Mouse (Mus musculus) heart, postnatal 14 days (tissue): ENCODE results near the gene Unc45a. TPM values are rescaled to one million over a fixed set of nuclear protein-coding genes. Genes with fewer than 3 reads are reported as not detected.

Source experiments
- DNase-seq, 2 experiments: peaks; one replicate each; pipeline ENCODE4 v3.0.0; 2021 to 2022
- intact Hi-C: fragments of 180-260 bp; cut with DNase I; formaldehyde crosslinking; loops from one replicate; pipeline ENCODE4 v1.15.1; 2025
- total RNA-seq, 2 experiments: library from RNA; stranded (reverse); gene quantifications; 2 replicates each; pipeline ENCODE4 v1.2.3; 2021

Gene Unc45a
- total RNA-seq, 2 experiments from 2014 or later, result 17.9 to 19.2 TPM

DNA sequence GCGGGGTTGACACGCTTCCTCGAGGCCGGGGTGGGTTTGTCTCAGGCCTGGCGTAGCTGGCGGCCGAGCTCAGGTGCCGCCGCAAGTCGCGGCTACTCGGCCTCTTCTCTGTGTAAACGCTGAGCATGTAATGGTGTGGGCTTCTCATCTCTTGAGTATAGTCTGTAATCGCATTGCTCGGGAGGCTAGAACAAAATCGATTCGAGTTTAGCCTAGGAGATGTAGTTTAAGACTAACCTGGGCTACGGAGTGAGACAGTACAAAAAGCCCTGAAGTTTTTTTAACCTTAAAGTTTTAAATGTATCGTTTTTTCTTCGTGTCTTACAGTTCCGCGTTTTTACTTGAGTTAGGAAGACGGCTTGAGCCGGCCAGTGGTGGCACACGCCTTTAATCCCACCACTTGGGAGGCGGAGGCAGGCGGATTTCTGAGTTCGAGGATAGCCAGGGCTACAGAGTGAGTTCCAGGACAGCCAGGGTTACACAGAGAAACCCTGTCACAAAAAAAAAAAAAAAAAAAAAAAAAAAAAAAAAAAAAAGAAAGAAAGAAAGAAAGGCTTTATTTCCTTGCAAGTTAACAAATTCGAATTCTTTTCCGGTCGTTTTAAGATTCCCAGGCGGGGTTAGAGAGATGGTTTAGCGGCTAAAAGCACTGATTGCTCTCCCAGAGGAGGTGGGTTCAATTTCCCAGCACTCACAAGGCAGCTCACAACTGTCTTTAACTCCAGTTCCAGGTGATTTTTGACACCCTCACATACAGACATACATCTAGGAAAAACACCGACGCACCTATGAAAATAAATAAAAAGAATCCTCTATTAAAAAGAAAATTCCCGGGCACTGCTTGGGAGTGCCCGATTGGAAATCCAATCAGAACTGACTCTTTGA is 45.8 kb downstream of the Unc45a start:
- no peak for DNase-seq
- intact Hi-C loops, result loop anchor here (2.0 kb wide), 1 partner anchor 30 kb away; the partner anchor contains the start of gene Rccd1

DNA sequence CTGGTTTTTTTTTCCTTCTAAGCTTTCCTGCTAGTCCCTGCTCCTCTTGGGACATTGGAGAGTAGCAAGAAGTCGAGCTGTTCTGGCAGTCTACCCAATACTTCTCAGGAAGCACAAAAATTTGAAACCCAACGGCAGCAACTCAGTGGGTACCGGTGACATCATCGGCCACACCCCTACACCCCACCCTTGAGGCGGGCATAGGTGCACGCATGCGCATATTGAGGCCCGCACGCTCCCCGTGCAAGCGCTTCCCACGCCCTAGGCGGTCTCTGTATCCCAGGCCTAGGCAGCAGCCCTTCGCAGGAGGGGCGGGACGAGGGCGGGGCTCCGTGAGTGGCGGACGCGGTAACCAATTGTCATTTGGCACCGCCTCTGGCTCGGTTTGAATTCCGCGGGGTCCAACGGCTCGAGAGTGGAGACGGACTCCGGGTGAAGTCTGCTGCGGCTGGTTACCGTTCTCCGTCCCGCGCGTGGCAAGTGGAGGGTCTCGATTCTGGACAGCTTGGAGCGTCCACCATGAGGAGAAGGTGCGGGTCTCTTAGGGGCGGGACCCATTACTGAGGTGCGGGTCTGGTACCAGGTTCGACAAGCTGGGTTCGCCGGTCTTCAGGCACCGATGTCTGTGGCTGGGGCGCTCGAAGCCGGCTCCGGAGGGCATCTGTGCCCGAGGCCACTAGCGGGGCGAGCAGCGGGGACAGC is 46.6 kb downstream of the Unc45a start, which contains the start of gene Prc1:
Prc1 (plus strand) TSS at position 389 of the 702 bp plus-strand sequence.
- DNase-seq, result peak; percentile 98
- intact Hi-C loops, result loop anchor here (2.0 kb wide), 1 partner anchor 31 kb away; the partner anchor contains the start of gene Rccd1

DNA sequence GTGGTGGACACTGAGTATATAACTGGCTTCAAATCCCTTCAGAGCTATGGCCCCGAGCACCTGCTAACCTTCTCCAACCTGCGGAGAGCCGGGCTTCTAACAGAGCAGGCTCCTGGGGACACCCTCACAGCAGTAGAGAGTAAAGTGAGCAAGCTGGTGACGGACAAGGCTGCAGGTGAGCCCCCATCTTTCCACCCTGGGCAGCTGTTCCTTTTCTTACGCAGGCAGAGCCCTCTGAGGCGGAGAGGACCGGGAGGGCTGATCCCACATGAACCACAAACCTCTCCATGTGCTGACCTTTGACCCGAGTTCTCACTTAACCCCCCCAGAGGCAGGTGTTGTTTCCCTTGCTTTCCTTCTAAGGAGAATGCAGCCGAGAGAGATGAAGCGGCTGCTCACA is 53.1 kb downstream of the Unc45a start:
- intact Hi-C loops, result no loop called here

DNA sequence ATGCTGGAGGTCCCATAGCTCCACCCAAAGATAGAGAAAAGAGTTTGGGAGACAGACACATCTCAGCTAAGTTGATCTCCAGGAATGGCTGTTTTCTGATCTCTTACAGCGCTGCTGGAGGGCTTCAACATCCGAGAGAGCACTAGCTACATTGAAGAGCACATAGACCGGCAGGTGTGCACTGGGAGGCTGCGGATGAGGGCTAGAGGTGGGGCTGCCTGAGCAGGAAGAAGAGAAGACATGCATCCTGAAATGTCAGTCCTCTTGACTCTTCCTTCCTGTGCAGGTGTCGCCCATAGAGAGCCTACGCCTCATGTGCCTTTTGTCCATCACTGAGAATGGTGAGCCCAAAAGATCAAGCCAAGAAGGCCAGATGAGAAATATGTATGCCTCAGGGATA is 55.1 kb downstream of the Unc45a start:
- intact Hi-C loops, result no loop called here
- no peak for DNase-seq

More for the DNA sequence above, 53.1 kb downstream of the Unc45a start:
- no peak for DNase-seq

DNA sequence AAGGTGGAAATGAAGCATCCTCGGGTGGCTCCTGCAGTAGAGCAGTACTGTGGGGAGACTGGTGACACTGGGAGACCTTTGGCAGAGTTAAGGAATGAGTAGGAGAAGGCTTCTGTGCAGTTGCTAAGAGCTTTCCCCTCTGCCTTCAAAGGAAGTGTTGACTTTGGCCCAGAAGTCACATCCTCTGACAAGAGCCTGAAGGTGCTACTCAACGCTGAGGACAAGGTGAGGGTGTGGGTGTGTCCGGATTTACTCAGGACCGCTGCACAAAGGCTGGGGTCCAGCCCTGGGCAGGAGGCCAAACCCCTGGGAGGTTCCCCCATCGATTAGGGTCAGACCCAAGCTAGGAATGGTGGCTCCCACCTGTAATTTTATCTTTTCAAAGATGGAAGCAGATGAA is 56.4 kb downstream of the Unc45a start:
- intact Hi-C loops, result no loop called here
- no peak for DNase-seq

DNA sequence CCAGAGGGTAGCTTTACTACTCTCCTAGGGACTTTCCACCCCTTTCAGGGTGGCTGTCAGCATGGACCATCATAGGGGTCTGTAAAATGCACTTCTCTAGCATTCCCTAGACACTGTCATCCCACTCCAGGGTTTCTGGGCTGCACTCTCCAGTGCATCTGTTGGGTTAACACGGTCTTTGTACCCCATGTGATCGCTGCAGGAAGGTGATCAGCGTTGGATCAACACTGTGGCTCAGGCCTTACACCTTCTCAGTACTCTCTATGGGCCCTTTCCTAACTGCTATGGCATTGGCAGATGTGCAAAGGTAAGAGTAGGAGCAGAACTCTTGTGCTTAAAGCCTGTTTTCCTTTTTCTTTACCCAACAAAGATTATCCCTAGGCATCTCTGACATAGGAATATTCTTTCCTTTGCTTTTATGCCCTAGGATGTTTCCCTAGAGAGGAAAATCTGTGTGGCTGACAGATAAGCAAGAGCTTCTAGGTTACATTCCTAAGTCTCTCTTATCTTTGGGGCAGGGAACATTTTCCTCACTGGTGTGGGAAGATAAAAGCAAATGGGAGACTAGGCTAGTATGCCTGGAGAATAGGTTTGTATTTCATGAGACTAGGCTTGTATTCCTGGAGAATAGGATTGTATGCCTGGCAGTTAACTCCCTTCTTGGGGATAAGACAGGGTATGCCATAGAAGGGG is 57.4 kb downstream of the Unc45a start:
- no peak for DNase-seq
- intact Hi-C loops, result no loop called here

DNA sequence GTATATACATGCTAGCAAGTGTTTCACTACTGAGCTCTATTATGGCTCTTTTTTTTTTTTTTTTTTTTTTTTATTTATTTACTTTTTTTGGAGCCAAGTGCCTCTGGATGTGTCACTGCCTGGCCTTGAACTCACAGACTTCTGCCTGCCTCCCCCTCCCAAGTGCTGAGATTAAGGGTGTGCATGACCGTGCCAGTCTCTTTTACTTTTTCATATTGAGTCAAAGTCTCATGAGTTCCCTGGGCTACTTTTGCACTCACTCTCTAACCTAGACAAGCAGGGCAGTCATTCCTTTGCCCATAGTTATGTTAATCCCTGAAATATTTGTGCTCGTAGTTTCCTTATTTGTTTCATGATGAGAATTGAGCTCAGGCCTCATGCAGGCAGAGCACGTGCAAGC is 59.2 kb downstream of the Unc45a start:
- no peak for DNase-seq
- intact Hi-C loops, result no loop called here

DNA sequence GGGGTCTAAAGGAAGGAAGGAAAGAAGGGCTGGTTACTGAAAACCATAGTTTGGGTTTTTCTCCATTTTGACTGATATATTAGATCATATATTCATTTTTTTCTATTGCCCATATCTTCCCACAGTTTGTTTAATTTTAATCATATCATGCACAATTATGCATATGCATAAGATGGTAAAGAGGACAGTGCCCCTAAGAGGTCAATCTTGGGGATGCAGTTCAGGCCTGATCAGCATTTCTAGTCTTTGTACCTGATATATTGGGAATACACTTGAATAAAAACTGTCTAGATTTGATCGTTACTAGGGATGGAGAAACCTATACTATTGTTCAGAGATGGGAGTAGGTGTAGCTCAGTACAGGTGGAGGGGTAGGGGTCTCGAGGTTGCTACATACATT is 59.8 kb downstream of the Unc45a start:
- DNase-seq, result no peak
- intact Hi-C loops, result no loop called here

DNA sequence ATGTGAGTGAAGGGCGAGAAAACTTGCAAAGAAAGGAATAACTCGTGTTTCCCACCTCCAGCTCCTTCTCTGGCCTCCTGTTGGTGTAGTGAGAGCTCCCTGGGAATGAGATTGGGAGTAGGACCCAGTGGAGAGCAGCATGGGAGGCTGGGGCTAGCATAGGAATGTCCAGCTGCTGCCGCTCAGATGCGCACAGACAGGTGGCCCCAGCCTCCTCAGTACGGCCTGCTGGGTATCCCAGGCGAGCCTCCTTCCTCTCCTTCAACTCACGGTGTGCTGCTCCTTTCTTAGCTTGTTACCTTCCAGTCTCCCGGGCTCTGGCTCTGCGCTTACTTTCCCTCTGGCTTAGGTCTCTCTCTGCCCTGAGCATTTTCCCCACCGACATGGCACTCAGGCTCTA is 60.8 kb downstream of the Unc45a start:
- no peak for DNase-seq
- intact Hi-C loops, result no loop called here

DNA sequence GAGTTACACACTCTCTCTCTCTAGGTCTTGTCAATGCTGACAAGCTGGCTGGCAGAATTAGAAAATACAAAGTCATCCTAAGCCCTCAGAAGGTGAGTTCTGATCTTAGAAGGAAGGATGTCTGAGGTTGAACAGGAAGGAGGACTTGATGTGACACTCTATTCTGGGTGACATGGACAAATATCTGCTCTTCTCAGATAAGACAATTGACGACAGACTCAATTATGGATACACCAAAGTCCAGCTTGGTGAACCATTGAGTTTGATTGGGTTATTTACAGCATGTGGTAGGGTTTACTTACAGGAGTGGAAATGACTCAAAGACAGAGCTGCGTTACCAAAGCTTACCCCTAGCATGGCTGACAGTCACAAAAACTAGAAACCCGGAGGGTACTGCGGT is 64.4 kb downstream of the Unc45a start:
- DNase-seq, result no peak
- intact Hi-C loops, result no loop called here

Other genes with a start within 250 kb of the Unc45a start
- gene Idh2, start 225.6 kb downstream of the Unc45a start, total RNA-seq, result 1,000 to 10,000 TPM; 1,322 to 1,446 TPM
- gene Sema4b, start 154.2 kb downstream of the Unc45a start, total RNA-seq, result 10 to 100 TPM; 12.9 to 13.4 TPM
- 10 to 100 TPM; 18.1 to 22.5 TPM for gene Cib1, start 108.2 kb downstream of the Unc45a start, total RNA-seq
- gene Gdpgp1, start 108.1 kb downstream of the Unc45a start, total RNA-seq, result 1 to 10 TPM; 1.9 TPM
- gene Ttll13, start 94.6 kb downstream of the Unc45a start, total RNA-seq, result under 1 TPM; 0.46 to 0.55 TPM
- 10 to 100 TPM; 25.2 to 25.6 TPM for gene Ngrn, start 79.8 kb downstream of the Unc45a start, total RNA-seq
- gene Vps33b, start 71.4 kb downstream of the Unc45a start, total RNA-seq, result 1 to 10 TPM; 7.0 to 7.4 TPM
- gene Prc1, start 46.6 kb downstream of the Unc45a start, total RNA-seq, result 10 to 100 TPM; 12.4 to 19.8 TPM
- 1 to 10 TPM; 6.8 to 7.6 TPM for gene Rccd1, start 16.6 kb downstream of the Unc45a start, total RNA-seq
- gene Hddc3, start 2.1 kb upstream of the Unc45a start, total RNA-seq, result 10 to 100 TPM; 29.7 to 31.3 TPM
- gene Man2a2, start 30.4 kb upstream of the Unc45a start, total RNA-seq, result 10 to 100 TPM; 68.8 to 69.3 TPM
- gene Fes, start 46.9 kb upstream of the Unc45a start, total RNA-seq, result 10 to 100 TPM; 16.7 to 18.2 TPM
- gene Furin, start 64.4 kb upstream of the Unc45a start, total RNA-seq, result 100 to 1,000 TPM; 115 to 127 TPM
- gene Blm, start 194.1 kb upstream of the Unc45a start, total RNA-seq, result 1 to 10 TPM; 3.2 to 4.2 TPM